Mouse (Mus musculus): Measurements from ENCODE around the gene Snorc.

DNA sequence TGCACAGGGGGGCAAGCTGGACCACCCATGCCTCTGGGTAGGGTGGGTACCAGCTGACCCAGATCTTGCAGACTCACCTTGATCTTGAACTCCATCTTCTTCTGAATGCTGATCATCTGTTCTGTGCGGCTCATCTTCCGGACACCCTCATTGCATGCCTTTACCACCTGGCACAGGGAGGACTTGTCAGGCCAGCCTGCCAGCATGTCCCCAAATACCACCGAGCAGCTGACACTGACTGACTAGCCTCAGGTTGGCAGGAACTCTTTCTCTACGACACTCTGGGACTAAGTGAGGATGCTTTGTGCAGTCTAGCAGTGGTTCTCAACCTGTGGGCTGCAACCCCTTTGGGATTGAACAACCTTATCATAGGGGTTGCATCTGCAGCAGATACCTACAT lies 12.5 kb downstream of the Snorc start:
- TF ChIP-seq CTCF (IDR thresholded peaks at IDR 0.05; ENCODE audit: low read depth) (no peak), EP300 (IDR thresholded peaks at IDR 0.05; ENCODE audit: low read depth) (no peak)

Data from liver, postnatal 0 days (tissue).